Mouse (Mus musculus): ENCODE data around the gene Hcrt. TPM values are rescaled to one million over a fixed set of nuclear protein-coding genes. Genes with fewer than 3 reads are reported as not detected.

The Hcrt gene
- polyA plus RNA-seq, 1 experiment from 2014 or later, result 2.3 TPM

GRCm38 (mm10) chr11:100785774-100786173 lies 23.0 kb upstream of the Hcrt start:
- Histone ChIP-seq H3K9ac (no peak overlapping the region), H3K4me2 (no peak overlapping the region), H3K27me3 (replicated peaks) (no peaks in the 10 kb centered on the region), H3K27ac (no peak overlapping the region), H3K9me3 (no peaks in the 10 kb centered on the region), H3K36me3 (replicated peaks) (peaks cover 23% of the 10 kb centered on the region), H3K4me3 (no peak overlapping the region), H3K4me1 (no peaks in the 10 kb centered on the region)
- 93% methylated on average over 2 of the region's 2 CpGs for WGBS
- no peak for ATAC-seq (replicated peaks)

GRCm38 (mm10) chr11:100784286-100784685 lies 21.6 kb upstream of the Hcrt start:
- H3K9ac ChIP-seq, result no peak overlapping the region
- no peaks in the 10 kb centered on the region for H3K27me3 ChIP-seq (replicated peaks)
- H3K4me2 ChIP-seq, result no peak overlapping the region
- H3K36me3 ChIP-seq (replicated peaks), result peaks cover 20% of the 10 kb centered on the region
- H3K9me3 ChIP-seq, result no peaks in the 10 kb centered on the region
- no peak overlapping the region for H3K27ac ChIP-seq
- H3K4me1 ChIP-seq, result no peaks in the 10 kb centered on the region
- WGBS, result 80% methylated on average over 8 of the region's 8 CpGs
- ATAC-seq (replicated peaks), result no peak
- H3K4me3 ChIP-seq, result no peak overlapping the region

GRCm38 (mm10) chr11:100782568-100782967 lies 19.8 kb upstream of the Hcrt start:
- 88% methylated on average over 13 of the region's 13 CpGs for WGBS
- Histone ChIP-seq H3K36me3 (replicated peaks) (peaks cover 17% of the 10 kb centered on the region), H3K4me2 (no peak overlapping the region), H3K9ac (no peak overlapping the region), H3K4me1 (no peaks in the 10 kb centered on the region), H3K9me3 (no peaks in the 10 kb centered on the region), H3K4me3 (no peak overlapping the region), H3K27ac (no peak overlapping the region), H3K27me3 (replicated peaks) (no peaks in the 10 kb centered on the region)
- ATAC-seq (replicated peaks), result no peak

GRCm38 (mm10) chr11:100781763-100782475 lies 19.2 kb upstream of the Hcrt start:
- 89% methylated on average over 15 of the region's 15 CpGs for WGBS
- no peak overlapping the region for H3K4me3 ChIP-seq
- ATAC-seq (replicated peaks), result no peak
- no peaks in the 10 kb centered on the region for H3K9me3 ChIP-seq
- no peak overlapping the region for H3K4me2 ChIP-seq
- H3K4me1 ChIP-seq, result no peaks in the 10 kb centered on the region
- no peak overlapping the region for H3K27ac ChIP-seq
- H3K9ac ChIP-seq, result no peak overlapping the region
- H3K27me3 ChIP-seq (replicated peaks), result no peaks in the 10 kb centered on the region
- peaks cover 17% of the 10 kb centered on the region for H3K36me3 ChIP-seq (replicated peaks)

- Histone ChIP-seq H3K4me1 (no peaks in the 10 kb centered on the region), H3K9me3 (no peaks in the 10 kb centered on the region), H3K27me3 (replicated peaks) (no peaks in the 10 kb centered on the region), H3K27ac (no peak overlapping the region), H3K4me2 (no peak overlapping the region), H3K9ac (no peak overlapping the region), H3K4me3 (no peak overlapping the region), H3K36me3 (replicated peaks) (peaks cover 17% of the 10 kb centered on the region; the same call in 1 of the 2 replicates)
- WGBS, result 84% methylated on average over 8 of the region's 8 CpGs
- no peak for ATAC-seq (replicated peaks)
Measured at GRCm38 (mm10) chr11:100780247-100780646, 17.5 kb upstream of the Hcrt start.

- ATAC-seq (replicated peaks), result no peak
- no peak overlapping the region for H3K4me2 ChIP-seq
Measured at GRCm38 (mm10) chr11:100778069-100778468, 15.3 kb upstream of the Hcrt start.

GRCm38 (mm10) chr11:100775921-100776320 lies 13.2 kb upstream of the Hcrt start:
- ATAC-seq (replicated peaks), result no peak
- Histone ChIP-seq H3K4me3 (no peak overlapping the region), H3K4me1 (no peaks in the 10 kb centered on the region), H3K9ac (no peak overlapping the region), H3K27ac (no peak overlapping the region), H3K9me3 (no peaks in the 10 kb centered on the region), H3K27me3 (replicated peaks) (no peaks in the 10 kb centered on the region), H3K36me3 (replicated peaks) (0 out of 2 replicates have a peak, but pooled peaks cover 3% of the 10 kb centered on the region), H3K4me2 (no peak overlapping the region)
- WGBS, result 82% methylated on average over 10 of the region's 10 CpGs

More at GRCm38 (mm10) chr11:100778069-100778468, 15.3 kb upstream of the Hcrt start:
- no peak overlapping the region for H3K4me3 ChIP-seq
- H3K9me3 ChIP-seq, result no peaks in the 10 kb centered on the region
- 76% methylated on average over 3 of the region's 3 CpGs for WGBS
- no peak overlapping the region for H3K9ac ChIP-seq
- H3K27ac ChIP-seq, result no peak overlapping the region
- no peaks in the 10 kb centered on the region for H3K27me3 ChIP-seq (replicated peaks)
- H3K36me3 ChIP-seq (replicated peaks), result peaks cover 12% of the 10 kb centered on the region; the same call in 1 of the 2 replicates
- no peaks in the 10 kb centered on the region for H3K4me1 ChIP-seq

GRCm38 (mm10) chr11:100774261-100774660 lies 11.5 kb upstream of the Hcrt start:
- H3K27ac ChIP-seq, result no peak overlapping the region
- no peaks in the 10 kb centered on the region for H3K9me3 ChIP-seq
- H3K36me3 ChIP-seq (replicated peaks), result 0 out of 2 replicates have a peak, but pooled peaks cover 2% of the 10 kb centered on the region
- H3K4me2 ChIP-seq, result no peak overlapping the region
- ATAC-seq (replicated peaks), result no peak
- no peak overlapping the region for H3K4me3 ChIP-seq
- H3K9ac ChIP-seq, result no peak overlapping the region
- WGBS, result 82% methylated on average over 4 of the region's 4 CpGs
- peaks cover 6% of the 10 kb centered on the region; the same call in 1 of the 2 replicates for H3K4me1 ChIP-seq
- no peaks in the 10 kb centered on the region for H3K27me3 ChIP-seq (replicated peaks)

GRCm38 (mm10) chr11:100770646-100771408 lies 8.1 kb upstream of the Hcrt start, which contains the start of gene Ghdc:
TSS of gene Ghdc (minus strand) at chr11:100770957.
- no peak within 1 kb of the TSS for H3K27ac ChIP-seq
- WGBS, result 27% methylated on average over 17 of the region's 17 CpGs
- no peak for ATAC-seq (replicated peaks)
- no peaks in the 10 kb centered on the region for H3K36me3 ChIP-seq (replicated peaks)
- H3K4me1 ChIP-seq, result peaks cover 6% of the 10 kb centered on the region; the same call in 1 of the 2 replicates
- peak within 1 kb of the TSS; percentile 54 for H3K4me2 ChIP-seq
- H3K27me3 ChIP-seq (replicated peaks), result no peaks in the 10 kb centered on the region
- peak within 1 kb of the TSS; percentile 42 for H3K9ac ChIP-seq
- H3K9me3 ChIP-seq, result no peaks in the 10 kb centered on the region
- peak within 1 kb of the TSS; percentile 47 for H3K4me3 ChIP-seq

GRCm38 (mm10) chr11:100769980-100770379 lies 7.2 kb upstream of the Hcrt start:
- no peak overlapping the region; the same call in 1 of the 2 replicates for H3K9ac ChIP-seq
- H3K36me3 ChIP-seq (replicated peaks), result no peaks in the 10 kb centered on the region
- no peaks in the 10 kb centered on the region for H3K9me3 ChIP-seq
- H3K27ac ChIP-seq, result no peak overlapping the region
- no peaks in the 10 kb centered on the region for H3K27me3 ChIP-seq (replicated peaks)
- H3K4me1 ChIP-seq, result peaks cover 6% of the 10 kb centered on the region; the same call in 1 of the 2 replicates
- WGBS, result 46% methylated on average over 6 of the region's 6 CpGs
- ATAC-seq (replicated peaks), result no peak
- peak overlapping the region; percentile 47 for H3K4me3 ChIP-seq
- peak overlapping the region; percentile 54 for H3K4me2 ChIP-seq

- Histone ChIP-seq H3K27ac (no peak overlapping the region), H3K4me1 (peaks cover 6% of the 10 kb centered on the region; the same call in 1 of the 2 replicates), H3K27me3 (replicated peaks) (no peaks in the 10 kb centered on the region), H3K4me3 (no peak overlapping the region), H3K9me3 (no peaks in the 10 kb centered on the region), H3K36me3 (replicated peaks) (no peaks in the 10 kb centered on the region), H3K9ac (no peak overlapping the region), H3K4me2 (no peak overlapping the region)
- no peak for ATAC-seq (replicated peaks)
- 85% methylated on average over 5 of the region's 5 CpGs for WGBS
Measured at GRCm38 (mm10) chr11:100767871-100768270, 5.1 kb upstream of the Hcrt start.

- no peak overlapping the region for H3K4me2 ChIP-seq
Measured at GRCm38 (mm10) chr11:100766726-100767125, 4.0 kb upstream of the Hcrt start.

More at GRCm38 (mm10) chr11:100766726-100767125, 4.0 kb upstream of the Hcrt start:
- Histone ChIP-seq H3K9ac (no peak overlapping the region), H3K4me3 (no peak overlapping the region), H3K27me3 (replicated peaks) (no peaks in the 10 kb centered on the region), H3K9me3 (no peaks in the 10 kb centered on the region), H3K27ac (no peak overlapping the region), H3K36me3 (replicated peaks) (no peaks in the 10 kb centered on the region), H3K4me1 (peaks cover 6% of the 10 kb centered on the region; the same call in 1 of the 2 replicates)
- whole genome bisulfite sequencing, result 85% methylated on average over 9 of the region's 9 CpGs
- ATAC-seq (replicated peaks), result no peak
